Mouse (Mus musculus) right cerebral cortex, postnatal 14 days (tissue): ENCODE data around the gene Slc13a4.

Experiments
- DNase-seq: peaks from one replicate; pipeline ENCODE4 v3.0.0; 2022

Slc13a4 gene

DNA sequence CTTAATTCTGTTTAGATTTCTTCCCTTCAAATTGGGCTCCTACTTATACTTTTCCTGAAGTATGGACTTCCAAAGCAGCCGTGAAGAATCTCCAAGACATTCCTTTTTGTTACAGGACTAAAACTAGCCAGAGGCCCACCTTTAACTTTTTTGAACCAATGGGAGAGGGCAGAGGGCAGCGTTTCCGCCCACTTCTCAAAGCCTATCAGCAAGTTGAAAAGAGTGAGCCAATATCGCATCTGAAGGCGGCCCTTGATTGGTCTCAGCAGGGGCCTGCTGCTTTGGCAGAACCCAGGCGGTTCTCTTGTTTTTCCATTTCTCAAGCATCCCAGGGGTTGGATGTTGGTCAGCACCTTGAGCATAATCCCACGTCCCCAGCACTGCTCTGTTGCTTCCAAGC, at the start of gene Slc13a4:
TSS of gene Slc13a4 (minus strand) at position 95 of the 400 bp plus-strand sequence.
- no peak for DNase-seq

DNA sequence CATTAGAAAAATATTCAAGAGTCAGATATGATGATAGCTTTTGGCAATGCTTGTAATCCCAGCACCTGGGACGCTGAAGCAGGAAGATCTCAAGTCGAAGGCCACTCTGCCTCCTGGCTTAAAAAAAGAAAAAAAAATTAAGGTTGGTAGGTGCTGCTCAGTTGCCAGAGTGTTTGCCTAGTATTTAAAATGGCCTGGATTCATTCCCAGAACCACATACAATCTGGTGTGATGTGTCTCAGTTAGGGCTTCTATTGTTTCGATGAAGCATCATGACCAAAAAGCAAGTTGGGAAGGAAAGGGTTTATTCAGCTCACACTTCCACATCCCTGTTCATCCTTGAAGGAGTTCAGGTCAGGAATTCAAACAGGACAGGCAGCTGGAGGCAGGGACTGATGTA, 47.4 kb upstream of the Slc13a4 start:
- DNase-seq = no peak

DNA sequence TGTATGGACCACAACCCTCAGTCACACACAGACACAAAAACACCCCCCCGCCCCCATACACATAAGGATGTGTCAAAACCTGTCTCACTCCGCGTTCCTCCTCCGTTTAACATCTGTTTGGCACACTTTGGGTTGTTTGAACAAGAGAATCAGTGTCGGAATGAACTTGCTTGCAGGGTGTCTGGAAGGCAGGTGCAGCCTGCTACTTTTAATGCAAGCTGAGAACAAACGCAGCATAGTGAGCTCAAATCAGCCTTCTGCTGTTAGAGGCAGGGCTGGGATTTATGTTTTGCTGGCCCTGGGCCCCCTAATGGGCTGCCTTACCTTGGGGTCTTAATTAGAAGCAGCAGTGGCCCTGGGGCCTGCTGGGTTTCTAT, 46.7 kb upstream of the Slc13a4 start:
- DNase-seq = no peak

DNA sequence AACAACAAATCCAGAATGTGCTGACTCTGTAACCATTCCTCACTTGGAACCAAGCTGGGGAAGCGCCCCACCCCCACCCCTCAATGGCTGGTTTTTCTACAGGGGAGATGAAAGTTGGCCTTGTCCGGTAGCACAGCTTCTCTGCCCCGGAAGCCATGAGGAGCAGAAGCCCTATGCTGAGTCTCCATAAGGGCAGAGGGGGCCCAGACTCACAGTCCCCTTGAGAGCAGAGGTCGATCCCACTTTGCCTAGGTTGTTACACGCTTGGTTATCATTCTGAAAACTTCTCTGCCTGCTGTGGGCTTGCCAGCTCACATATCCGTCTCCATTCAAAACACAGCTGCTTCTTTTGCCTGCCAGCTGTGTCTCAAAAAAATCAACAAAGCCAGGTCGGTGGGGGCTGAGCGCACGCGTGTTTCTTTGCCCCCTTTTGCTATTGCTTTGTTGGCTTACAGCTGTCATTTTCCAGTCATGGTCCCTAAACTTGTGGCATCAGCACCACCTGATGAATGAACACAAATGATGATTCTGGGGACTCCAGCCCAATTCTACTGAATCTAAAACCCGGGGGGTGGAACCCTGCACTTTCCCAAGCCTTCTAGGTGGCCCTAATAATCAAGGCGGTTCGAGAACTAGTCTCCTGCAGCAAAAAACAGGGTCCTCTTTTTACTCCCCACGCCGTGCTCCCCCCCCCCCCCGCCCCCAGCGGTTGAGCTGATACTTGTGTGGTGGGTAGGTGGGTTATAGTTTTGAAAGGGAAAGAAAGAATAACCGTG, 46.1 kb upstream of the Slc13a4 start:
- DNase-seq = no peak

DNA sequence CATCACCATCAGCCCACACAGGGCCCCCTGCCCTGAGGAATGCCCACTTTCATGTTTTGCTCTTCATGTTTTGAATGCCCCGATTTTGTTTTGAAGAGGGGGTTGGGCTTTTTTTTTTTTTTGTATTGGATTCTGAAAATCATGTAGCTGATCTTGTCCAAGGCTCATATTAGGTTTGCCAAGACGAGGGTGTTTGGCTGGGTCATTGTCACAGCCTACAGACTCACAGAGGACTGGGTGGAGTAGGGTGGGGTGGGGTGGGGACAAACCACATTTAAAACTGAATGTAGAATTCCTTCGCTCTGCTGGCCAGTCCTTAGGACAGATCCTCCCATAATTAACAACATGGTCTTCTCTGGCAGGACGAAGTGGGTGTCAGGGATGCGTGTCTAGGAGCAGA, 45.5 kb upstream of the Slc13a4 start:
- no peak for DNase-seq

DNA sequence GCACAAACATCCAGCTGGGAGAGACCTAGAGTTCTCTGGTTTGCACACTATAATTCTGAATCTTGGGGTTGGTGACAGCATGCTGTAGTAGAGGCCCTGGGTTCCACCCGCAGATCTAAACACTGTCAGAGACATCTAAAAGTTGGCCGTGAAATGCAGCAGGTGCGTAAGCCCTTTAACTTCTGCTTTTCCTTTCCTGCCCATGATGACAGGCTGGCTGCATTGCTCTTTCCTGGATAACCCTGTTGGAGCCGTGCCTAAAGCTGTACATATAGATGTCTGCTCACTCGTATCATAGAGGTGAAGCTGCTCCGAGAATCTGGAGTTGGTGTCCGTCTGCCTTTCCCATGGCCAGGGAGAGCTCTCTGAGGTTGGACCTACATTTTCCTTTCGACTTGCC, 44.9 kb upstream of the Slc13a4 start:
- no peak for DNase-seq

DNA sequence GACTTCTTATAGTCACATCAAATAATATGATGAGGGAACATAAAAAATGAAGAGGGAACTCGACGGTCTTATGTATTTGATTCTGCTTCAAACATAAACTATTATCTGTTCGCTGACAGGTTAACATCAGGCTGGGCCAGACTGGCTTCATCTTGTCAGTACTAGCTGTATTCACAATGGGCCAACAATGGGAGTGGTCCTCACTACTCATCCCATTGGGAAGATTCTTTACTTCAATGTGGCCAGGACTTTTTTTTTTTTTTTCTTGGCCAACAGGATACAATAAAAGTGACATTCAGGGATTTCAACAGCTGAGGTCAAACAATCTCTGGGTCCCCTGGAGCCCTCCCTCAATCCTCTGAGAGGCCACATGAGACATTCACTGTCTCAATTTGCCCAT, 43.9 kb upstream of the Slc13a4 start:
- no peak for DNase-seq

DNA sequence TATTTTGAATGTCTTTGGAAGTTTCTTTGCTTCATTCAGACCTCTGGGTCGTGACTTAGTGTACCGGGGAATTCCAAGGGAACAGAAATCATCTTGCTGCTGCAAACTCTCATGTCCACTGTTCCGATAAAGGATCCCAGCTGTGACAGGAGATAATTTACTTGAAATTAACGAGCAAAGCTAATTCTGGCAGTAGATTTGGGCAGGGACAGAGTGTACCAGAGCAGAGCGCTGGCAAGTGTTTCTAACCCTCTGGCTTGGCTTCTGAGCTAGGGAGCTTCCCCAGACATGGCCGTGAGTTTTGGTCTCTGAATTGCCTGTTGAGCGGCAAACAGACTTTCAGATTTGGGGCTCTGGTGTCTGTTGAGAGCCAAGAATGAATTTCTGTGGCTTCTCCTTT, 41.9 kb upstream of the Slc13a4 start:
- no peak for DNase-seq

DNA sequence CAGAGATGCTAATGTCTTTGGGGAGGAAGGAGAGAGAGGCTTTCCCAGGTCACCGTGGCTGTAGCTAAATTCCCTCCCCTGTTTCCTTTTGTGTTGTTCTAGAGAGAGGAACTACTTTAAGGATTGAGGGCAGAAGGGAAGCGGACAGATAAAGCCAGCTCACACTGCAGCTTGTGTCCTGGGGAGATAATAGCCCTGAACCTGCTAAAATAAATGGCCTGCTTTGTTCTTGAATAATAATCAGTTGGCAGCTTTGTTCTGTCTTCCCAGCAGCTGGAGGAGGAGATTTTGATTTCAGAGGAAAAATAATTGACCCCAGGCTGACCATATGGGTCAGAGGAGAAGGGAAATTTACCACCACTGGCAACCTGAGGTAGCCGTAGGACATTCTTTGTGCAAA, 30.7 kb upstream of the Slc13a4 start:
- DNase-seq = no peak

DNA sequence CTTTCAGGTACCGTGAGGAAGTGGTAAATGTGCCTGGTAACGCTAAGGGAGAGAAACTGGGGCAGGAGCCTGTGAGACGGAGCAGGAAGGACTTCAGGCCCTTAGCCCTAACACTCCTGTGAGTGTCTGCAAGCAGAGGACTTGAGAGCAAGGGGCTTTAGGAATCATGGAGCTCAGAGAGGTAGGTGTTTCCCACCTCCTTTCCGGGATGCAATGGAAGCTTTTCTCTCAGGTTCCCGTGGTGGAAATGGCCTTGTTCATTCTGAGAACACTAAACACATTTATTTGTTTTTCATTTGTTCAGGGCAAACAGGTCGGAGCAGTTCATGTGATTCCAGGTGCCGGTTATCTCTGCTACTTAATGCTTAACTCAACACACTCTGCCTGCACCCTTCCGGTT, 29.9 kb upstream of the Slc13a4 start:
- DNase-seq = no peak

DNA sequence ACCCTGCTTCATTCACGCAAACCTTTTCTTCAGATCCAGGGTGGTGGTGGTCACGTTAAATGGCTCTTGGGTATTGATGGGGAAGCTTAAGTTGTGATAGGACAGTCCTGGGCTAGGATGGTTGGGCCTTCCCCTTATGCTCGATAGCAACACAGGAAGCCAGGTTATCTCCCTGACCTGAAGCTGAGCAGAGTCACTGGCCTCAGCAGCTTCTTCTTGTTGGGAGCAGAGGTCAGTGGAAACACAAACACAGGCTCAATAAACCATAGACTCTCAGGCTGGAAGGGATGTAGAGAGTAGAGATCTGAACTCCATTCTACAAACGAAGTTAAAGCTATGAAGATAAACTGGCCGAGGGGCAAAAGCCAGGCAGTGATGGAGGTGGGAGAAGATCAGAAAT, 27.5 kb upstream of the Slc13a4 start:
- no peak for DNase-seq

DNA sequence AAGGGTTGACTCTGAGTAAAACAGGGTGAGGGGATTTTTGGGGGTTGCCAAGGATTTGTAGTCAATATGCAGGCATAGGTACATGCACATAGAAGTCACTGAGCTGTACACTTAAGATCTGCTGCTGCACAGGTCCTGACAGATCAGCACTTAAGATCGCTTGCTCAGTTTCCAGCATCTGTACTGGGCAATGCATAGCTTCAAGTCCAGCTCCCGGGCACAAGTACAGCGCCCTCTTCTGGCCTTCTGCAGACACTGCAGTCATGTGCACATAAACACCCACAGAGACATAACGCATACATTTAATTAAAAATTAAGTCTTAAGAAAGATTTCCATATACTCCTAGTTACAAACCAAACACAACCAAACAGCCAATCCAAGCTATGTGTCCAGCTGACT, 26.3 kb upstream of the Slc13a4 start:
- no peak for DNase-seq

DNA sequence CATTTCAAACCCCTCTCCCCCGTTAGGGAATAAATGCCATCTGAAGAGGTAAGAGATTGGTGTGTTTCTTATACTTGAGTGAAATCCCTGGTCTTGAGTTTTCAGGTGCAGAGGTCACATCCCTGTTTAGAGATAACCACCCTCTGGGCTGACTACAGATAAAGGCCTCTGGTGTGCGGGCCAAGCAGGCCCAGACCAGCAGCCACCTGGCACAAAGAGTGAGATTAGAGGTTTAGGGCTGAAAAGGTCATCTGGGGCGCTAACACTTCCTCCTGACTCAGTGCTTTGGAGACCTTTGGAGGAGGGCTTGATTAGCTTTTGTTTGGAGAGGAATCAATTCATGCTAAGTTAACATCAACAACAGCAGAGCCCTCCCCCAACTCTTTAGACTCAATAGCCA, 25.7 kb upstream of the Slc13a4 start:
- DNase-seq = no peak

DNA sequence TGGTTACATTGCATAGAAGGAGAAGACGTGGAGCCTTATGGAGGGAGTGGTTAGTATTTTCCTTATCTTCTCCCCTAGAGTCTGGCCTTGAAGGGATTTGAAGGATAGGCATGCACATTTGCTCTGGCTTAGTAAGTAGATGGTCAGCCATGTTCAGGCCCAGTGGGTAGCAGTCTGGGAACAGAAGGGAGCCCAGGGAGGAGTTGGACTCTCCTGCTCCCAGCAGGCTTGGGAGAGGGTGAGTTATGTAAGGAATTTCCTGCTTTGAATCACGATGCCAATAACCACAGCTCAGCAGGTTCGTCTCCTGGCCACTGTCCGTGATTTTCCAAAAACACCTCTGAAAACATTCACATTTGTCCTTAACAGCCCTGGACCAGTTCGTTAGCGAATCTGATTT, 22.9 kb upstream of the Slc13a4 start:
- DNase-seq = no peak

DNA sequence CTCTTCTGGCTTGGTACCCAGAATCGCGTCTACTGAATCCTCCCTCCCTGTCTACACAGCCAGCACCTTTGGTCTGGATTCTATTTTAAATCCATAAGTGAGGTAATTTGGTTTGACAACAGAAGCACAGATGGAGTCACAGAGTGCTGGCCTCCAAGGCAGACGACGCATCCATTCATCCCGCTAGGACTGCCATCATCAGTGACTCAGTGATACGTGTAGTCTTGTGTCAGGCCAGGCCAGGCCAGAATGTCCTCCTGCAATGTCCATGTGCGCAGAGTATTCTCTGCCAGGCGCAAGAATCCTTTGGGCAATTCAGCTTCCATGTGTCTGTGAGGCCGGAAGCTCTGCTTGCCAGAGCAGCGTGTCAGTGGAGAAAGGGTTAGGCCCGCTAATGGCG, 22.0 kb upstream of the Slc13a4 start:
- DNase-seq = no peak

DNA sequence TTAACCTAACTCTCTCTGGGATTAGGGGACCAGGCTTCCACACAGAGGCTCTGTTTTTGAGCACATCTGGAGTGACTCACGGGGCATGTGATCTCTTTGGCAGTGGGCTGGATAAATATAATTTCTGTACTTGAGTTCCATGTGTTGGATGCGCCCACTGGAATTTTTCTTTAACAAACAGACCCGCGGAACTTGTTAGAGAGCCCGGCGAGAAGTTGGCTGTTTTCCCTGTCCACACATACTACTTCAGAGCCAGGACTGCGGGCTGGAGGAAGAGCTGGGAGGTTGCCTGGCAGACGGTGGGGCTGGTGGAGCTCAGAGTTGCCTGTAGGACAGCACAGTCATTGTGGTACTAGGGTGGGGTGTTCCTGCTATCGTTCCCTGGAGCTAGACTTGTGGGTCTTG, 18.2 kb upstream of the Slc13a4 start, which contains the start of gene Fam180a:
TSS of gene Fam180a (minus strand) at position 31 of the 405 bp plus-strand sequence.
- peak; percentile 32 for DNase-seq

DNA sequence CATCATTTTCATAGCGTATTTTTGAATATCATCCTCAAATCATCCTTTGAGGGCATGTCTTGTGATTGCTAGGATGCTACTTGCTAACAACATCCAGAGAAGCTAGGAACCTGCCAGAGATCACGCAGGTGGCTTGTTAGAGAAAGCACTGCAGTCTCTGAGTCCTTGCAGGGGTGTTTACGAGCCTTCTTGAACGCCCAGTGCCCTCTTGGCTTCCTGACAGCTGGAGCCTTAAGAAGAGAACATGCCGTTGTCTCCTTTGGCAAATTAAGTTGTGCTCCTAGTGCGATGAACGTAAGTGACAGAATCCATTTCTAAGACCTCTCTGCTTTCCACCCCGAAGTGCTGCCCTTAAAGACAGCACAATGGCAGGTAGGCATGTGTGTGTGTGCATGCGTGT, 16.4 kb upstream of the Slc13a4 start:
- DNase-seq = no peak

DNA sequence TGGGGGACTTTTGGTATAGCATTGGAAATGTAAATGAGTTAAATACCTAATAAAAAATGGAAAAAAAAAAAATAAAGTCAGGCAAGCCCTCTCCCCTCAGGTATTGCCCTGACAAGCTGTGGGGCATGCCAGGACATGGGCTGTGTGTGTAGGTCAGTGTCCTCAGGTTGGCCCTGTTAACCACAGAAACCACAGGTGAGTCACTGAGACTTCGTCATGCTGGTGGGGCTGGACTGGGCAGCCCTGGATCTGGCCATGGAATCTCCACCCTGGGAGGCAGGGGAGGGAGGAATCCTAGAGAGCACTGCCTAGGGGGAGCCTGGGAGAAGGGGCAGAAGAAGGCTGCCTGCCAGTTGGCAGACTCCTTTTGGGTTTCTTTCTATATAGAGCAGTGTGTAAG, 15.1 kb upstream of the Slc13a4 start:
- DNase-seq = no peak

DNA sequence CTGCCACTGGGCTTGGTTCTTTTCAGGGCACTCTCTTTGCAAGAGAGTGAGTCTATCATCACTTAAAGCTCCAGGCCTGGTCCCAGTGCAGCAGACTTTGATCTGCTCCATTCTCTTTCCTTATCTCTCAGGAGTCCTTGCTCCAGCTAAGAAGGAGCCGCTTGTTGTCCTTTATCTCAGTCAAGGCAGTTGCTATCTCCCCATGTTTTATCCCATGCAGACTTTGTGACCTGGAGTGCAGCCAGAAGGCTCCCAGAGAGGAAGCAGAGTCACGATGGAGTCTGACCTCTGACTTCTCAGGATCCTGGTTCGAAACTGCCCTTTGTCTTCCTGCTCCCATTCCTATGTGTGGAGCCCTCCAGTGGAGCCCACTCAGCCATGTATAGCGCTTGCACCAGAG, 13.2 kb upstream of the Slc13a4 start:
- no peak for DNase-seq

DNA sequence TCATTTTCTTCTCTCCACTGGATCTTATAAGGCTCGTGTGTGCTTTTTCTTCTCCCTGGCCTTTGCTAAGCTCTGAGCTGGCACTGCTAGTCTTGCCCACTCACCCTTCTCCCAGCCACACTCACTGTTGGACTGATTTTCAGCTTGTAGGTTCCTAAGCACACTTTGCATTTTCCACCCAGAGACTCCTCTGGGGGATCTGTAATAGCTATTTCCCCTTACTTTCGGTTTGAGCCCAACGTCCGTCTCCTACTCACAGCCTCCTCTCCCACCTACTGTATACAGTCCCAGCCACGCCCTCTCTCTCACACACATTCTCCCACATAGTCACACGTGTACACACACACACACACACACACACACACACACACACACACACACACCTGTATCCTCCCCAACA, 11.9 kb upstream of the Slc13a4 start:
- no peak for DNase-seq

DNA sequence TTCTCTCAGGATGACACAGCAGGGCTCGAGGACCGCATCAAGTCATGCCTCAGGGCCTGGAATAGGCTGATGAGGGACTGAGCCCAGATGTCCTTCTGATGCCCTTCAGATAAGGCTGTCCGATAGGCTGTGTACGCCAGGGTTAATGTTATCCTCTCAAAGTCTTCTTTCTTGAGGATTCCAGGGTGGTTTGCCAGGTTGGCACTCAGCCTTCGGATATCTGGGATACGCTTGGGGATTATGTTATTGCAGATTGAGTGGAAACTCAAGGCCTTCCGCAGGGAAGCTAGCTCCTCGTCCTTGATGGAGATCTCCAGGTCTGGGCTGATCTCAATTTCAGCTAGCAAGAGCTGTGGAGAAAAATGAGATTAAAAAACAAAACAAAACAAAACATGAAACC, 5.6 kb upstream of the Slc13a4 start:
- no peak for DNase-seq

DNA sequence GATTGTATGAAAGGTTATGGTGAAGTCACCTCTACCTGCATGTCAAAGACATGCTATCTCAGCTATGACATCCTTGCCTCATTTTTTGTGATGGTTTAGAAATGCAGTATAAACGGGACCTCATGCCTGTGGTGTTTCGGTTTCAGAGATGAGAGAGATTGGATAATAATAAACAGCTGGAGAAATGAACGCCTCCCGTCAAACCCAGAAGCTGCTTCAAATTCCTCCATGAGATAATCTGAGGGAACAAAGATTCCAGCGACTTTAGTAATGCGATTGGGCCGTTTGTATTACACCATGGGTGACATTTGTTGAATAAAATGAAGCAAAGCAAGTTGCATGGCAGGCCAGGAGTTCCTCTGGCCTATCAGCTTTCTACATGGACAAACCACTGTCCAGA, 1.5 kb upstream of the Slc13a4 start:
- no peak for DNase-seq

DNA sequence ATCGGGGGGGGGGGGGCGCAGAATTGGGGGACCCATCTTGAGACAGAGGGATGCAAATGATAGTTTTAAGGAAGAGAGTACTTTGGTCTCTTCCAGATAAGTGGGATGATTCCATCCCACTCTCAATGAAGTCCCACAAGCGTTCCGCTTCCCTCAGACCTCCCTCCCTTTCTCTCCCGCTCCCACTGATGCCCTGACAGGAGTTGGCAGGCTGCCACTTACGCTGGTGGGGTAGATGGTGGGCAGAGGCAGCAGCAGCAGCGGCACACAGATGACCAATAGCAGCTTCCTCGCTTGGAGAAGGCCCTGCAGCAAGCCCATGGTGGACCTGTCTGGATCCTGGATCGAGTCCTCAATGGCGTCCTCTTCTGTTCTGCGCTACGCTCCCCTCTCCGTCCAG, 795 bp downstream of the Slc13a4 start:
- DNase-seq = no peak

DNA sequence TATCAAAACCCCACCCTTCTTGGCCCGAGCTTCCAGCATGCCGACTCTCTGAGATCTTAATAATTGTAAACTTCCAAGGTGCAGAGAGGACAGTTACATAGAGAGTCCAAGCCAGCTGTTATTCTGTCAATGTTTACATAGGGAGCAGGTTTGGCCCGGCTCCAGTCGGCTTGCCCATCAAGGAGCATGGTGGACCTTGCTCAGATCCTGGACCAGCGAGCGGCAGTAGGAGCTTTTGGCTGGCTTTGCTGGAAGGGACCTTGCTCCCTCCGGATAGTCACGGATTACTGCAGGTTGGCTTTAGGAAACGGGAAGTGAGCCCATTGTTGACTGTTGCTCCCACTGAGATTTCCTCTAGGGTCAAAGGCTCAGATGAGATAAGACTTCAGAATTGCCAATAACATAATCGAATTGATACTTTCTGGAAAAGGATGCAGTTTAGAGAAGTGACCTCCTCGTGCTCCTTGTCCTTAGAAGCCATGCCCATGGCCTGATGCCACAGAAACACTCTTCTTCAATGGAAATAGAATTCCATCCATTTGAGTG, 4.5 kb downstream of the Slc13a4 start:
- no peak for DNase-seq

DNA sequence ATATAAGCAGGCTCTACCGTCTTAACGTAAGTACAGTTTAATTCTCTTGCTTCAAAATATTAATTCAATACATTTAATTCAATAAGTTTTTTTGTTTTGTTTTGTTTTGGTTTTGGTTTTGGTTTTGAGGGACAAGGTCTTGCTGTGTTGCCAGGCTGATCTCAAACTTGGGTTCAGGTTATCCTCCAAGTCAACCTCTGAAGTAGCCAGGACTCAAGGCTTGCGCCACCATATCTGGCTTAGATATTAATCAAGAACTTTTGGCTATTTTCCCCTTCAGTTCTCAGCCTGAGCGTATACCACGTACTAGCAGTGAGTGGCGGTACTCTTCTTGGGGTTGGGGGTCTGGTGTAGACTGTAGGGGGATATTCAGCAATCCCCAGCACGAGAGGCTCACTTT, 5.3 kb downstream of the Slc13a4 start:
- no peak for DNase-seq
